Mouse (Mus musculus) ES-E14 (cell line): ENCODE measurements around the gene Mpo. TPM values are rescaled to one million over a fixed set of nuclear protein-coding genes. Genes with fewer than 3 reads are reported as not detected.

Experiments used
- DNase-seq: peaks from one replicate; pipeline ENCODE4 v3.0.0-alpha.2; 2013; ENCODE audit warnings: low read depth, low spot score
- H3K27ac ChIP-seq: 2 replicates; pipeline ENCODE4 v1.5.1; 2012; ENCODE audit warnings: low read depth, mild to moderate bottlenecking, low read length, moderate library complexity, mixed read lengths; ENCODE audit not compliant: poor library complexity, insufficient read depth, severe bottlenecking
- H3K36me3 ChIP-seq: 2 replicates; pipeline ENCODE4 v1.6.1; 2012; ENCODE audit warnings: mild to moderate bottlenecking, low read length, moderate library complexity, mixed read lengths; ENCODE audit not compliant: control insufficient read depth, poor library complexity, insufficient read depth, severe bottlenecking
- H3K4me1 ChIP-seq, 2 experiments: fragments of 150-350 bp in 1 of 2; sonication (generic) in 1 of 2; 2 replicates each; pipeline ENCODE4 v1.6.1; 2012; ENCODE audit warnings: low read length in 2 of 2, mild to moderate bottlenecking in 1 of 2, mixed read lengths in 1 of 2; ENCODE audit not compliant: control insufficient read depth in 2 of 2, insufficient read depth in 2 of 2, poor library complexity in 1 of 2
- H3K4me3 ChIP-seq, 2 experiments: fragments of 150-350 bp in 1 of 2; sonication (generic) in 1 of 2; 2 replicates each; pipeline ENCODE4 v1.5.1; 2012; ENCODE audit warnings: low read length in 2 of 2, low read depth in 1 of 2, mild to moderate bottlenecking in 1 of 2, mixed read lengths in 1 of 2; ENCODE audit not compliant: insufficient read depth in 1 of 2, poor library complexity in 1 of 2, severe bottlenecking in 1 of 2
- H3K9ac ChIP-seq: 2 replicates; pipeline ENCODE4 v1.6.1; 2012; ENCODE audit warnings: low read depth, mild to moderate bottlenecking, low read length, mixed read lengths; ENCODE audit not compliant: poor library complexity, insufficient read depth, severe bottlenecking
- H3K9me3 ChIP-seq: fragments of 150-350 bp; sonication (generic); 2 replicates; pipeline ENCODE4 v1.6.1; 2012; ENCODE audit warnings: low read depth, mild to moderate bottlenecking, low read length; ENCODE audit not compliant: control insufficient read depth, insufficient read depth
- CHD2 ChIP-seq: IDR thresholded peaks from 2 replicates; pipeline ENCODE4 v1.6.1; 2014; ENCODE audit warnings: mild to moderate bottlenecking, low read depth, low read length, inconsistent platforms
- HCFC1 ChIP-seq: IDR thresholded peaks from 2 replicates; pipeline ENCODE4 v1.6.1; 2012; ENCODE audit warnings: low read length, inconsistent platforms, borderline replicate concordance; ENCODE audit not compliant: insufficient read depth
- MAFK ChIP-seq: IDR thresholded peaks from 2 replicates; pipeline ENCODE4 v1.6.1; 2014; ENCODE audit warnings: mild to moderate bottlenecking, low read depth, low read length, inconsistent platforms; ENCODE audit not compliant: insufficient read depth
- ZC3H11A ChIP-seq: IDR thresholded peaks from 2 replicates; pipeline ENCODE4 v1.6.1; 2012; ENCODE audit warnings: low read depth, mild to moderate bottlenecking, inconsistent platforms, low read length, borderline replicate concordance
- ZNF384 ChIP-seq: IDR thresholded peaks from 2 replicates; pipeline ENCODE4 v1.6.1; 2012; ENCODE audit warnings: low read depth, low read length, inconsistent platforms
- in situ Hi-C, 2 experiments: fragments of 600-800 bp; cut with MboI; formaldehyde crosslinking; loops; one replicate each; pipeline ENCODE4 v1.15.1; 2025; ENCODE audit warnings: low sequenced_read_pairs in 2 of 2, inconsistent platforms in 1 of 2; ENCODE audit not compliant: unreplicated experiment in 2 of 2
- total RNA-seq: library from RNA; depleted of rRNA; stranded (reverse); fragments of 300-350 nt; gene quantifications from 2 replicates; pipeline ENCODE4 v1.2.3, GENCODE M21; 2012

Gene Mpo
- total RNA-seq, 1 experiment: not detected

DNA sequence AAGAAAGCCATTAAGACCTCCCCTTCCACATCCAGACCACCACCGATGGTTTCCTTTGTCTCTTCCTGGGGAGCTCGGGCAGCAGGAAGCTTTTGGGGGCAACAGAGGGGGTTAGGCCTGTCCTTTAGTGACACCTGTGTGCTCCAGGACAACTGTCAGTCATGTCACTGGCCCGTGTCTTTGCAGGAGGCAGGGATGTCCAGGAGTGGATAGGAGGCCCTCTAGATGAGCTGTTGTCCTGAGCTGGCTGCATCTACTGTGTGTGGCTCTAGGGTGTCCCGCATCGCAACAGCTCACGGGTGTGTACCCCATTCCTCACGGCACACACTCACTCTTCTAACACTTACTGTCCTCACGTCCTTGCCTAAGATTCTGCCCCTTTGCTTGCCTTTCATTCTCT is 40.1 kb upstream of the Mpo start:
- no peak overlapping the region for H3K27ac ChIP-seq
- in situ Hi-C loops: no loop called here
- no peak overlapping the region for H3K9ac ChIP-seq

GRCm38 (mm10) chr11:87753891-87754501 is 39.4 kb upstream of the Mpo start:
- no peak overlapping the region for H3K4me3 ChIP-seq
- in situ Hi-C loops: no loop called here
- no peaks in the 10 kb centered on the region for H3K9me3 ChIP-seq
- H3K9ac ChIP-seq: no peak overlapping the region
- H3K27ac ChIP-seq: no peak overlapping the region
- TF ChIP-seq ZC3H11A (no peak), CHD2 (no peak), MAFK (no peak), HCFC1 (no peak), ZNF384 (no peak)
- H3K36me3 ChIP-seq: no peaks in the 10 kb centered on the region
- DNase-seq: no peak
- H3K4me1 ChIP-seq: peaks cover 0 to 25% of the 10 kb centered on the region in 2 experiments; a peak in 2 of 4 replicates

More for the DNA sequence above, 40.1 kb upstream of the Mpo start:
- no peak for DNase-seq
- no peaks in the 10 kb centered on the region for H3K9me3 ChIP-seq
- peaks cover 0 to 28% of the 10 kb centered on the region in 2 experiments; a peak in 2 of 4 replicates for H3K4me1 ChIP-seq
- no peaks in the 10 kb centered on the region for H3K36me3 ChIP-seq
- TF ChIP-seq HCFC1: no peak
- TF ChIP-seq CHD2: no peak
- TF ChIP-seq ZC3H11A: no peak
- TF ChIP-seq MAFK: no peak
- no peak for TF ChIP-seq ZNF384
- no peak overlapping the region for H3K4me3 ChIP-seq

GRCm38 (mm10) chr11:87754603-87755002 is 38.8 kb upstream of the Mpo start:
- Histone ChIP-seq H3K9me3 (no peaks in the 10 kb centered on the region), H3K4me3 (no peak overlapping the region), H3K4me1 (peaks cover 0 to 19% of the 10 kb centered on the region in 2 experiments; a peak in 2 of 4 replicates), H3K9ac (no peak overlapping the region), H3K27ac (no peak overlapping the region), H3K36me3 (no peaks in the 10 kb centered on the region)
- TF ChIP-seq MAFK (no peak), ZNF384 (no peak), ZC3H11A (no peak), HCFC1 (no peak), CHD2 (no peak)
- in situ Hi-C loops: no loop called here
- no peak for DNase-seq

DNA sequence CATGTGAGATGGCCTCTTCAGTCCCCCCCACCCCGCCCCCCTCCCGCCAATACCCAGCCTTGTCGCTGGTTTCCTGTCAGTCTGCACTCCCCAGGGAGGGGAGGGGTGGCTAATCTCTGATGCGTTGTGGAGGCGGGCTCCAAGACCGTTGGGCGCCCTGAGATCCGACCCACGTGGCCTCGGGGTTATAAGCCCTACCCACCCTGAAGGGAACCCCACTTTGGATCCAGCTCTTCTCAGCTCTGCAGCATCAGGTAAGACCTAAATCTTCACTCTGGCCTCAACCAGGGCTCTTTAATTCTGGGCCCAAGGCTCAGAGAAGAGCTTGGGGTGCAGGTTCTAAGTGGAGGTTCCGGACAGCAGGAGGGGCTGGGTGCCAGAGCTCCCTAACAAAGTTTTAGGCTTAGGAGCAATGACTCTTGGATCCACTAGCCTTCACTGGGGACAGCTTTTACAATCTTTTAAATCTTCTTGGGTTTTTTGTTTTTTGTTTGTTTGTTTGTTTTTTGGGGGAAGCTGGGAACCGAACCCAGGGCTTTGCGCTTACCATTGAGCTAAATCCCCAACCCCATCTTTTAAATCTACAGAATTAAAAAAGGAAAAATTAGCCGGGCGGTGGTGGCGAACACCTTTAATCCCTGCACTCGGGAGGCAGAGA is 37.9 kb upstream of the Mpo start:
- in situ Hi-C loops: no loop called here
- peaks cover 0 to 16% of the 10 kb centered on the region in 2 experiments; a peak in 2 of 4 replicates for H3K4me1 ChIP-seq
- H3K9ac ChIP-seq: peak overlapping the region; percentile 35
- no peaks in the 10 kb centered on the region for H3K36me3 ChIP-seq
- H3K9me3 ChIP-seq: no peaks in the 10 kb centered on the region
- H3K27ac ChIP-seq: no peak overlapping the region; the same call in 1 of the 2 replicates
- TF ChIP-seq ZNF384 (no peak), ZC3H11A (no peak), MAFK (no peak), HCFC1 (no peak), CHD2 (no peak)
- DNase-seq: no peak
- peak overlapping the region; percentile 4 to 44; a peak in 1 of 4 replicates for H3K4me3 ChIP-seq
